Mouse (Mus musculus) embryonic fibroblast, embryonic 13.5 days (primary cell): ENCODE data around the gene Hcls1. TPM values are rescaled to one million over a fixed set of nuclear protein-coding genes. Genes with fewer than 3 reads are reported as not detected.

Source experiments
- H3K27ac ChIP-seq: 2 replicates; pipeline ENCODE4 v1.5.1; 2012; ENCODE audit warnings: low read length, control low read depth, inconsistent platforms; ENCODE audit not compliant: insufficient read depth
- H3K4me1 ChIP-seq: 2 replicates; pipeline ENCODE4 v1.6.1; 2011; ENCODE audit warnings: low read length; ENCODE audit not compliant: control insufficient read depth, insufficient read depth
- H3K4me3 ChIP-seq: 2 replicates; pipeline ENCODE4 v1.5.1; 2011; ENCODE audit warnings: mild to moderate bottlenecking, control low read depth, low read length; ENCODE audit not compliant: insufficient read depth
- CTCF ChIP-seq: IDR thresholded peaks from 2 replicates; pipeline ENCODE4 v1.5.1; 2011; ENCODE audit warnings: mild to moderate bottlenecking, control low read depth, low read length, moderate library complexity, borderline replicate concordance; ENCODE audit not compliant: insufficient read depth
- POLR2A ChIP-seq: IDR thresholded peaks from 2 replicates; pipeline ENCODE4 v1.6.1; 2011; ENCODE audit warnings: low read depth, mild to moderate bottlenecking, control low read depth, low read length, moderate library complexity
- polyA plus RNA-seq: library from polyadenylated mRNA; stranded (reverse); fragments of >200 nt; gene quantifications from 2 replicates; pipeline ENCODE4 v1.2.4, GENCODE M21; 2011; ENCODE audit warnings: low read depth; ENCODE audit not compliant: missing spikeins, insufficient read length

Hcls1 gene
- polyA plus RNA-seq, 1 experiment = 1.6 TPM

GRCm38 (mm10) chr16:36943591-36943990, 8.8 kb downstream of the Hcls1 start:
- H3K4me3 ChIP-seq = no peak overlapping the region
- H3K27ac ChIP-seq = no peak overlapping the region
- no peaks in the 10 kb centered on the region for H3K4me1 ChIP-seq
- no peak for TF ChIP-seq CTCF
- TF ChIP-seq POLR2A = no peak

DNA sequence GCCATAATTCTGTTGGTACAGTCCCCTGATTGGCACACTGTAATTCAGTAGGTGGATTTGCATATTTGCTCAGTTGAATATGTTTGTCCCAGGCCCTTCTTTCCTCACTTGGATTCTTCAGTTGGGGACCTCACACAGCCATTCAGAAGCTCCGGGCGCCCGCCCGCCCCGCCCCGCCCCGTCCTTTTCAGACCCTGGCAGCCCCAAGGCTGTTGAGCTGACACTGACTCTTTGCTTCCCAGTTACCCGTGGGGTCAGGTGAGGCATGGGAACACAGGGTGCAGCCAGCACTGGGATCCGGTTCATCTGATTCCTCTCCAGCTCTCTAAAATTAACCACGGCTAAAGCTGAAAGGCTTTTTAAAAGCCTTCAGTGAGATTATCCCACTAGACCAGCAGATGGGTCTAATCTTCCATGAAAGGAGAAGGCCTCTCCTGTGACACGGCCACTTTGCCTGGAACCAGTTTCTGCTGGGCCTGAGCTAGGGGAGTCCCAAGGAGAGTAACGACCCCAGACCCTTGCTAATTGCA, 10.2 kb downstream of the Hcls1 start:
- no peak for TF ChIP-seq CTCF
- TF ChIP-seq POLR2A = no peak
- Histone ChIP-seq H3K4me3 (no peak overlapping the region), H3K27ac (no peak overlapping the region), H3K4me1 (no peaks in the 10 kb centered on the region)

- Histone ChIP-seq H3K4me1 (no peaks in the 10 kb centered on the region), H3K4me3 (no peak overlapping the region), H3K27ac (no peak overlapping the region)
- TF ChIP-seq CTCF (no peak), POLR2A (no peak)
Measured at GRCm38 (mm10) chr16:36946459-36947159, 11.8 kb downstream of the Hcls1 start.

DNA sequence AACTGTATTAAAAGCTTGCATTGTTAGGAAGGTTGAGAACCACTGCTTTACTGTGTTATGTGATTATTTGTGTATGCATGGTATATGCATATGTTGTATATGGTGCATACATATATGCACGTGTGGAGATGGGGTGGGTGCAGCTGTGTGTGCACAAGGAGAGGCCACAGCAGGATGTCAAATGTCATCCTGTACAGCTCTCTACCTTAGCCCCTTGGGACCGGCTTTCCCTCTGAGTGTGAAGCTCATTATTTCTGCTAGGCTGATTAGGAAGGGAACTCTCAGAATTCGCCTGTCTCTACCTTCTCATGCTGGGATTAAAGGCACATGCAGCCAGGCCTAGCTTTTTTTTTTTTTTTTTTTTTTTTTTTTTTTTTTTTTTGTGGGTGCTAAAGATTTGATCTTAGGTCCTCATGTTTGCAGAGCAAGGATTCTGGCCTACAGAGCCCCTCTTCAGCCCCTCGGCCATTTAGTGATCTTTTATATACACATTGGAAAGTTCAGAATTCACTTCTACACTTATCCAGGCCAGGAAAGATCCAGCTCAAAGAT, 12.9 kb downstream of the Hcls1 start:
- no peak overlapping the region for H3K4me3 ChIP-seq
- TF ChIP-seq CTCF (no peak), POLR2A (no peak)
- H3K27ac ChIP-seq = no peak overlapping the region
- H3K4me1 ChIP-seq = no peaks in the 10 kb centered on the region

GRCm38 (mm10) chr16:36949614-36950336, 15.0 kb downstream of the Hcls1 start:
- Histone ChIP-seq H3K4me1 (no peaks in the 10 kb centered on the region), H3K4me3 (no peak overlapping the region), H3K27ac (no peak overlapping the region)
- TF ChIP-seq POLR2A (no peak), CTCF (no peak)

GRCm38 (mm10) chr16:36951029-36951428, 16.2 kb downstream of the Hcls1 start:
- TF ChIP-seq CTCF (no peak), POLR2A (no peak)
- Histone ChIP-seq H3K4me3 (no peak overlapping the region), H3K4me1 (no peaks in the 10 kb centered on the region), H3K27ac (no peak overlapping the region)

DNA sequence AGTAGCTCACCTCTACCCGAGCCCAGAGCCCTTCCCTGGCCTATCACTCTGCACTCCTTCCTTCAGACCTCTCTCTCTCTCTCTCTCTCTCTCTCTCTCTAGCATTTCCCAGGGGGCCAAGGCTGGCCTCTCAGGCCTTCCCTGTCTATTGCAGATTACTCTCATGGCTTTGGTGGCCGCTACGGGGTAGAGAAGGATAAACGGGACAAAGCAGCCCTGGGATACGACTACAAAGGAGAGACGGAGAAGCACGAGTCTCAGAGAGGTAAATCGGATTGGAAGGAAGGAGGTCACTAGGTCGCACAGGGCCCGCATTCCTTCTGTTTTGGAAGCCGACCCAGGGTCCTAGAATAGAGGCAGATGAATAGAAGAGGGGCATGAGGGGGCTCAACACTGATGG, 20.3 kb downstream of the Hcls1 start:
- no peak overlapping the region for H3K27ac ChIP-seq
- H3K4me1 ChIP-seq = no peaks in the 10 kb centered on the region
- H3K4me3 ChIP-seq = no peak overlapping the region
- TF ChIP-seq CTCF (no peak), POLR2A (no peak)

DNA sequence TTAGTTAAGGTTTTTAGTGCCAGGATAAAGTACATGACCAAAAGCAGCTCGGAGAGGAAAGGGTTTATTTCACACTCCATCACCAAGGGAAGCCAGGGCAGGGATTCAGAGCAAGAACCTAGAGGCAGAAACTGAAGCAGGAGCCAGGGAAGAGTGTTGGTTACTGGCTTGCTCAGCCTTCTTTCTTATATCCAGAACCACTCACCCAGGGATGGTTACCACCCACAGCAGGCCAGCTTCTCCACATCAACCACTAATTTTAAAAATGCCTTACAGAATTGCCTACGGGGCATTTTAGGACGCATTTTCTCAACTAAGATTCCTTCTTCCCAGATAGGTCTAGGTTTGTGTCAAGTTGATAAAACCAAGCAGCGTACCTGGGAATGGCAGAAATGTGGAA, 28.6 kb downstream of the Hcls1 start:
- no peak for TF ChIP-seq POLR2A
- TF ChIP-seq CTCF = no peak
- H3K27ac ChIP-seq = no peak overlapping the region
- H3K4me3 ChIP-seq = no peak overlapping the region

DNA sequence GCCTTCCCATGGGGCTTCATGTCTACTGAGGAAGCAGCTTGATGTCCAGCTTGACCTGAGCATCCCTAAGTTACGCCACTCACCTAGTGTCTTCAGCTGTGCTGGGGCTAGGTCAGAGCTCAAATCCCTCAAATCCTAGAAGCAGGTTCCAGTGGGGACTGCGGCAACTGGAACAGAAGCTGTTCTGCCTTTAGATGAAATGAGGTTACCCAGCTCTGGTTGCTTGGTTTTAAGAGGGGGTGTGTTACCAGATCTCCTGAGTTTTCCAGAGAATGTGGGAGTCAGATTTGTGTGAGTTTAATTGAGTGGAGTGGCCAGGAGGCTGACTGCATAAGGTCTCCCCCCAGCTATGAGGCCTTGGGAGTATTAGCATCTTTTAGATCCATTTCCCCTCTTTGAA, 44.3 kb downstream of the Hcls1 start:
- Histone ChIP-seq H3K4me1 (no peaks in the 10 kb centered on the region), H3K4me3 (no peak overlapping the region), H3K27ac (no peak overlapping the region)
- TF ChIP-seq POLR2A (no peak), CTCF (no peak)

More for the DNA sequence above, 28.6 kb downstream of the Hcls1 start:
- no peaks in the 10 kb centered on the region for H3K4me1 ChIP-seq

DNA sequence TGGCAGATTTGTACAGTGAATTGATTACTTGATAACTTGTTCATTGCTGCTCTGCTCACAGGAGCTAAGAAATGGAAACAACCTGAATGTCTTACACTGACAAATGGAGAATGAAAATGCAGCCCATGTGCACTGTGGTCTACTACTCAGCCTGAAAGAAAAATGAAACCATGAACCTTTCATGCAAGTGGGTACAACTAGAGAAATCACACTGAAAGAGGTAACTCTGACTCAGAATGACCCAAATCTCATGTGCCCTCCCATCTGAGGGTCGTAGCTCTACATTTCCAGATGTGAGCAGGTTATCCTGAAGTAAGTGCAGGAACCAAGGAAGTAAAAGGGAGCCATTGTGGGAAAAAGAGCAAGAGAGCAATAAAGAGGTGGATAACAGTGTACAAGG, 49.0 kb downstream of the Hcls1 start:
- H3K4me3 ChIP-seq = no peak overlapping the region
- H3K4me1 ChIP-seq = no peaks in the 10 kb centered on the region
- no peak overlapping the region for H3K27ac ChIP-seq
- TF ChIP-seq CTCF (no peak), POLR2A (no peak)
